Mouse (Mus musculus): ENCODE data around the gene Polk. TPM values are rescaled to one million over a fixed set of nuclear protein-coding genes. Genes with fewer than 3 reads are reported as not detected.

Polk gene
- polyA plus RNA-seq, 1 experiment from 2014 or later: 9.1 TPM

DNA sequence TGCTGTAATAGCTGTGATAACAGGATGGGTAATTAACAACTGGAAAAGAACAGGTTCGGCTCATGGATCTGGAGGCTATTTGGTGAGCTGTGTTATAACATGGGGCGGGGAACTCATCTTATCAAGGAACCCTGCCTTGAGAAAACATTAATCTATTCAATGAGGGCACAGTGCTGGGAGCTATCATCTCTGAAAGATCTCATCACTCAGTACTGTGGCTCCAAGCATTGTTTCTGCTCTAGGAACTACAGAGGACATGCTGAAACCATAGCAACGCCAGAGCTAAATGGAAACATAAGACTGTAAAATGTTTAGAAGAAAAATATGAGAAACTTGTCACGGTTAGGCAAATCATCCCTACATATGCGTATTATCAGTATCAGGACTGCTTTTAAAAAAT lies 84.4 kb downstream of the Polk start:
- Histone ChIP-seq H3K9ac (replicated peaks; ENCODE audit: low read length) (no peak overlapping the region), H3K4me1 (ENCODE audit: control insufficient read depth, insufficient read depth, low read length) (no peaks in the 10 kb centered on the region), H3K27me3 (ENCODE audit: control insufficient read depth, insufficient read depth, low read length) (no peaks in the 10 kb centered on the region), H3K4me2 (ENCODE audit: low read depth, low read length) (no peak overlapping the region), H3K4me3 (ENCODE audit: low read depth, low read length) (no peak overlapping the region), H3K27ac (replicated peaks; ENCODE audit: low read depth, low read length) (no peak overlapping the region), H3K36me3 (replicated peaks; ENCODE audit: control insufficient read depth, insufficient read depth, low read depth, low read length) (no peaks in the 10 kb centered on the region), H3K9me3 (replicated peaks; ENCODE audit: control insufficient read depth, low read length) (no peaks in the 10 kb centered on the region)
- no peak for ATAC-seq (replicated peaks; ENCODE audit: insufficient number of reproducible peaks, low FRiP score, low TSS enrichment, low read depth)
- WGBS: 85% methylated on average over 5 of the region's 5 CpGs
- no peak for DNase-seq (ENCODE audit: low spot score)

GRCm38 (mm10) chr13:96457566-96457965 lies 84.8 kb downstream of the Polk start:
- 95% methylated on average over 5 of the region's 5 CpGs for WGBS
- no peak overlapping the region for H3K4me2 ChIP-seq (ENCODE audit: low read depth, low read length)
- no peaks in the 10 kb centered on the region for H3K36me3 ChIP-seq (replicated peaks; ENCODE audit: control insufficient read depth, insufficient read depth, low read depth, low read length)
- no peak overlapping the region for H3K9ac ChIP-seq (replicated peaks; ENCODE audit: low read length)
- no peaks in the 10 kb centered on the region for H3K4me1 ChIP-seq (ENCODE audit: control insufficient read depth, insufficient read depth, low read length)
- H3K4me3 ChIP-seq (ENCODE audit: low read depth, low read length): no peak overlapping the region
- no peak overlapping the region for H3K27ac ChIP-seq (replicated peaks; ENCODE audit: low read depth, low read length)
- DNase-seq (ENCODE audit: low spot score) (no peak), ATAC-seq (replicated peaks; ENCODE audit: insufficient number of reproducible peaks, low FRiP score, low TSS enrichment, low read depth) (no peak)
- H3K27me3 ChIP-seq (ENCODE audit: control insufficient read depth, insufficient read depth, low read length): no peaks in the 10 kb centered on the region
- H3K9me3 ChIP-seq (replicated peaks; ENCODE audit: control insufficient read depth, low read length): no peaks in the 10 kb centered on the region

GRCm38 (mm10) chr13:96454288-96454687 lies 88.1 kb downstream of the Polk start:
- H3K36me3 ChIP-seq (replicated peaks; ENCODE audit: control insufficient read depth, insufficient read depth, low read depth, low read length): no peaks in the 10 kb centered on the region
- no peak overlapping the region for H3K4me3 ChIP-seq (ENCODE audit: low read depth, low read length)
- H3K9ac ChIP-seq (replicated peaks; ENCODE audit: low read length): no peak overlapping the region
- H3K4me1 ChIP-seq (ENCODE audit: control insufficient read depth, insufficient read depth, low read length): no peaks in the 10 kb centered on the region
- WGBS: 76% methylated on average over 3 of the region's 3 CpGs
- ATAC-seq (replicated peaks; ENCODE audit: insufficient number of reproducible peaks, low FRiP score, low TSS enrichment, low read depth) (no peak), DNase-seq (ENCODE audit: low spot score) (no peak)
- no peak overlapping the region for H3K27ac ChIP-seq (replicated peaks; ENCODE audit: low read depth, low read length)
- no peak overlapping the region for H3K4me2 ChIP-seq (ENCODE audit: low read depth, low read length)
- H3K9me3 ChIP-seq (replicated peaks; ENCODE audit: control insufficient read depth, low read length): no peaks in the 10 kb centered on the region
- H3K27me3 ChIP-seq (ENCODE audit: control insufficient read depth, insufficient read depth, low read length): no peaks in the 10 kb centered on the region

DNA sequence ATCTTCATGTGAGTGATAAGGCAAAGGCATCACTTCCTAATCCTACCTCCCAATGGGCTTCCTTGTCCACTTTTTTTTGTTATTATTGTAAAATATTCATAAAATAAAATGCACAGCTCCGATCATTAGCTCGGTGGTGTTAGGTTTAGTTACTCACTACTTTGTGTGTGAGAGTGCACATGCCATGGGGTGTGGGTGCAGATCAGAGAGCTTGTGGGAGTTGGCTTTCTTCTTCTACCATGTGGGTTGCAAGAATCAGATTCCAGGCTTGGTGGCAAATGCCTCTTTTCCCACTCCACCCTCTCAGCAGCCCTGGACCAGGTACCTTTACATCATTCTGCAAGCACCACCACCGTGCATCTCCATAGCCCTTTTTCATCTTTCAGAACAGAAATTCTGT lies 89.8 kb downstream of the Polk start:
- Histone ChIP-seq H3K27ac (replicated peaks; ENCODE audit: low read depth, low read length) (no peak overlapping the region), H3K4me1 (ENCODE audit: control insufficient read depth, insufficient read depth, low read length) (no peaks in the 10 kb centered on the region), H3K9me3 (replicated peaks; ENCODE audit: control insufficient read depth, low read length) (no peaks in the 10 kb centered on the region), H3K4me3 (ENCODE audit: low read depth, low read length) (no peak overlapping the region), H3K9ac (replicated peaks; ENCODE audit: low read length) (no peak overlapping the region), H3K27me3 (ENCODE audit: control insufficient read depth, insufficient read depth, low read length) (no peaks in the 10 kb centered on the region), H3K36me3 (replicated peaks; ENCODE audit: control insufficient read depth, insufficient read depth, low read depth, low read length) (no peaks in the 10 kb centered on the region), H3K4me2 (ENCODE audit: low read depth, low read length) (no peak overlapping the region)
- 96% methylated on average over 3 of the region's 3 CpGs for WGBS
- ATAC-seq (replicated peaks; ENCODE audit: insufficient number of reproducible peaks, low FRiP score, low TSS enrichment, low read depth): no peak
- DNase-seq (ENCODE audit: low spot score): no peak

DNA sequence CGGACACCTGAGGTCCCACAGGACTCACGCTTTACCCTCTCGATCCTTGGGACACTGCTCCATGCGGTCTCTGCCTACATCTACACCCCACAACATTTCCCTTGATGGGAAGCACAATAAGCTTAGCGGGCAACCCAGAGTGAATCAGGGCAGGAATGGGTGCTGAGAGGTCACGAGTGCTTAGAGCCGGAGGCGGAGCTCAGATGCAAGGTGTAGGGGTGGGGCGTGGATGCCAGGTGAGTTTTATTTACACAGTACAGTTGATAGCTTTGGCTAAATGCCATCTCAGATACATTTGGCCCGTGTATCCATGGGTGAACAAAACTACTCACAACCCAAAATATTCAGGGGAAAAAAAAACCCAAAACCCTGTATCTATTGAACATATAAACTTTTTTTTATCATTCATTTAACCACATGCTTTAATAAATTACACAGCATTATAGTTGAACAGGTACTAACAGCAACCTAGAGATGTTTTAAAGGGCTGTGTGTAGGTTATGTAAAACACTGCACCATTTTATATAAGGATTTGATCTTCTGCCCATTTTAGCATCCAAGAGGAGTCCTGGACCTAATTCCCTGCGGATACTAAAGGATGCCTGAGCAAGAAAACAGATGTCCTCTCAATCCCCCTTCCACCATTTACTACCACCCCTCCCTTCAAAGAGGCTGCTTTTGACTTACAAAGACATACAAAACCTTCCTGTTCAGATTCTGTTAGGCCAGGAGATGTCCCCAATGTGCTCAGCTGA lies 90.8 kb downstream of the Polk start:
- WGBS: 89% methylated on average over 11 of the region's 11 CpGs
- DNase-seq (ENCODE audit: low spot score) (no peak), ATAC-seq (replicated peaks; ENCODE audit: insufficient number of reproducible peaks, low FRiP score, low TSS enrichment, low read depth) (no peak)

GRCm38 (mm10) chr13:96450869-96451268 lies 91.5 kb downstream of the Polk start:
- no peak for DNase-seq (ENCODE audit: low spot score)
- no peak overlapping the region for H3K4me2 ChIP-seq (ENCODE audit: low read depth, low read length)
- no peaks in the 10 kb centered on the region for H3K4me1 ChIP-seq (ENCODE audit: control insufficient read depth, insufficient read depth, low read length)
- ATAC-seq (replicated peaks; ENCODE audit: insufficient number of reproducible peaks, low FRiP score, low TSS enrichment, low read depth): no peak
- no peak overlapping the region for H3K4me3 ChIP-seq (ENCODE audit: low read depth, low read length)
- WGBS: 93% methylated on average over 7 of the region's 7 CpGs
- no peaks in the 10 kb centered on the region for H3K27me3 ChIP-seq (ENCODE audit: control insufficient read depth, insufficient read depth, low read length)
- H3K27ac ChIP-seq (replicated peaks; ENCODE audit: low read depth, low read length): no peak overlapping the region
- H3K9me3 ChIP-seq (replicated peaks; ENCODE audit: control insufficient read depth, low read length): no peaks in the 10 kb centered on the region
- no peaks in the 10 kb centered on the region for H3K36me3 ChIP-seq (replicated peaks; ENCODE audit: control insufficient read depth, insufficient read depth, low read depth, low read length)
- H3K9ac ChIP-seq (replicated peaks; ENCODE audit: low read length): no peak overlapping the region

More for the DNA sequence above, 90.8 kb downstream of the Polk start:
- Histone ChIP-seq H3K9me3 (replicated peaks; ENCODE audit: control insufficient read depth, low read length) (no peaks in the 10 kb centered on the region), H3K9ac (replicated peaks; ENCODE audit: low read length) (no peak overlapping the region), H3K4me1 (ENCODE audit: control insufficient read depth, insufficient read depth, low read length) (no peaks in the 10 kb centered on the region), H3K27me3 (ENCODE audit: control insufficient read depth, insufficient read depth, low read length) (no peaks in the 10 kb centered on the region), H3K4me2 (ENCODE audit: low read depth, low read length) (no peak overlapping the region), H3K27ac (replicated peaks; ENCODE audit: low read depth, low read length) (no peak overlapping the region), H3K4me3 (ENCODE audit: low read depth, low read length) (no peak overlapping the region), H3K36me3 (replicated peaks; ENCODE audit: control insufficient read depth, insufficient read depth, low read depth, low read length) (no peaks in the 10 kb centered on the region)

DNA sequence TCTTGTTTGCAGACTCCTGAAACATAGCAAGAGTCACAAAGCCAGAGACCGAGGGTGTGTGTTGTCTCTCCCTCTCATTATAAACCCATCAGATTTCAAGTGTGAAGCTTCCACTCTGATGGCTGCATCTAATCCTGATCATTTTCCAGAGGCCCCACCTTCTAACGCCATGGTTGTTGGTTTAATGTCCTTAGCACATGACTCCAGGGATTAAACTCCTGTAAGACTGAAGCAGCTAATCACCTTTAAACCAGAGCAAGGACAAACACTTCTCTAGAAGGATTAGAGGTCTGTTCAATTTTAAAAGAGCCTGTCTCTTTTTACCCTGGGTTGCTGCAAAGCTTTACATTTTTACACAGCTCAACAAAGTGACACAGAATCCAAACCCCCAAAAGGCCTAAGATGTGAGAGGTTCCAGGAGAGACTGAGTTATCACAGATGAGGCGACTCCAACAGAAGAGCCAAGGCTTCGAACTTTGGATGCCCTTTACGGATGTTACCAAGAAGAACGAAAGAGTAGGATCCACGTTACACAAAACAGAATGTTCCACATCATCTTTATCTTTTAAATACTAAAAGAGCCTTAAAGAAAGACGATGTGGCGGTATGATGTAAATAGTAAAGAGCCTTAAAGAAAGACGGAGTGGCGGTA lies 92.0 kb downstream of the Polk start:
- WGBS: 85% methylated on average over 11 of the region's 11 CpGs
- DNase-seq (ENCODE audit: low spot score) (no peak), ATAC-seq (replicated peaks; ENCODE audit: insufficient number of reproducible peaks, low FRiP score, low TSS enrichment, low read depth) (no peak)
- Histone ChIP-seq H3K27ac (replicated peaks; ENCODE audit: low read depth, low read length) (no peak overlapping the region), H3K27me3 (ENCODE audit: control insufficient read depth, insufficient read depth, low read length) (no peaks in the 10 kb centered on the region), H3K4me3 (ENCODE audit: low read depth, low read length) (no peak overlapping the region), H3K4me1 (ENCODE audit: control insufficient read depth, insufficient read depth, low read length) (no peaks in the 10 kb centered on the region), H3K9me3 (replicated peaks; ENCODE audit: control insufficient read depth, low read length) (no peaks in the 10 kb centered on the region), H3K36me3 (replicated peaks; ENCODE audit: control insufficient read depth, insufficient read depth, low read depth, low read length) (no peaks in the 10 kb centered on the region), H3K4me2 (ENCODE audit: low read depth, low read length) (no peak overlapping the region), H3K9ac (replicated peaks; ENCODE audit: low read length) (no peak overlapping the region)

GRCm38 (mm10) chr13:96440436-96440835 lies 101.9 kb downstream of the Polk start:
- DNase-seq (ENCODE audit: low spot score) (no peak), ATAC-seq (replicated peaks; ENCODE audit: insufficient number of reproducible peaks, low FRiP score, low TSS enrichment, low read depth) (no peak)
- Histone ChIP-seq H3K4me3 (ENCODE audit: low read depth, low read length) (no peak overlapping the region), H3K27me3 (ENCODE audit: control insufficient read depth, insufficient read depth, low read length) (no peaks in the 10 kb centered on the region), H3K4me1 (ENCODE audit: control insufficient read depth, insufficient read depth, low read length) (no peaks in the 10 kb centered on the region), H3K9ac (replicated peaks; ENCODE audit: low read length) (no peak overlapping the region), H3K36me3 (replicated peaks; ENCODE audit: control insufficient read depth, insufficient read depth, low read depth, low read length) (no peaks in the 10 kb centered on the region), H3K9me3 (replicated peaks; ENCODE audit: control insufficient read depth, low read length) (no peaks in the 10 kb centered on the region), H3K4me2 (ENCODE audit: low read depth, low read length) (no peak overlapping the region), H3K27ac (replicated peaks; ENCODE audit: low read depth, low read length) (no peak overlapping the region)
- WGBS: 89% methylated on average over 4 of the region's 4 CpGs

Data from embryonic facial prominence, embryonic 11.5 days (tissue).